Mouse (Mus musculus): ENCODE data around the gene Gm44805. TPM values are rescaled to one million over a fixed set of nuclear protein-coding genes. Genes with fewer than 3 reads are reported as not detected.

Gm44805 gene
- polyA plus RNA-seq, 1 experiment, result not detected

GRCm38 (mm10) chr7:19686521-19686920 is 5.3 kb upstream of the Gm44805 start:
- WGBS, result 88% methylated on average over 6 of the region's 6 CpGs
- TF ChIP-seq CTCF (IDR thresholded peaks at IDR 0.05; ENCODE audit: insufficient read depth, low read depth, low read length) (no peak), POLR2A (IDR thresholded peaks at IDR 0.05; ENCODE audit: insufficient read depth, low read depth, low read length) (no peak)
- H3K4me1 ChIP-seq (ENCODE audit: control insufficient read depth, insufficient read depth, low read length), result no peaks in the 10 kb centered on the region
- no peak overlapping the region for H3K4me3 ChIP-seq (ENCODE audit: insufficient read depth, low read depth, low read length)
- H3K27ac ChIP-seq (ENCODE audit: insufficient read depth, low read depth, low read length), result no peak overlapping the region

- H3K4me3 ChIP-seq (ENCODE audit: insufficient read depth, low read depth, low read length), result no peak overlapping the region
- WGBS, result 74% methylated on average over 4 of the region's 4 CpGs
- TF ChIP-seq POLR2A (IDR thresholded peaks at IDR 0.05; ENCODE audit: insufficient read depth, low read depth, low read length), result no peak
- no peak for TF ChIP-seq CTCF (IDR thresholded peaks at IDR 0.05; ENCODE audit: insufficient read depth, low read depth, low read length)
- H3K27ac ChIP-seq (ENCODE audit: insufficient read depth, low read depth, low read length), result no peak overlapping the region
- H3K4me1 ChIP-seq (ENCODE audit: control insufficient read depth, insufficient read depth, low read length), result no peaks in the 10 kb centered on the region
Observed at GRCm38 (mm10) chr7:19685374-19685773, 4.2 kb upstream of the Gm44805 start.

GRCm38 (mm10) chr7:19683771-19684201 is 2.6 kb upstream of the Gm44805 start:
- H3K27ac ChIP-seq (ENCODE audit: insufficient read depth, low read depth, low read length), result no peak overlapping the region
- no peak overlapping the region for H3K4me3 ChIP-seq (ENCODE audit: insufficient read depth, low read depth, low read length)
- H3K4me1 ChIP-seq (ENCODE audit: control insufficient read depth, insufficient read depth, low read length), result no peaks in the 10 kb centered on the region
- 94% methylated on average over 6 of the region's 6 CpGs for WGBS
- TF ChIP-seq CTCF (IDR thresholded peaks at IDR 0.05; ENCODE audit: insufficient read depth, low read depth, low read length), result no peak
- no peak for TF ChIP-seq POLR2A (IDR thresholded peaks at IDR 0.05; ENCODE audit: insufficient read depth, low read depth, low read length)

GRCm38 (mm10) chr7:19682979-19683378 is 1.8 kb upstream of the Gm44805 start:
- Histone ChIP-seq H3K4me3 (ENCODE audit: insufficient read depth, low read depth, low read length) (no peak overlapping the region), H3K27ac (ENCODE audit: insufficient read depth, low read depth, low read length) (no peak overlapping the region), H3K4me1 (ENCODE audit: control insufficient read depth, insufficient read depth, low read length) (no peaks in the 10 kb centered on the region)
- TF ChIP-seq CTCF (IDR thresholded peaks at IDR 0.05; ENCODE audit: insufficient read depth, low read depth, low read length) (no peak), POLR2A (IDR thresholded peaks at IDR 0.05; ENCODE audit: insufficient read depth, low read depth, low read length) (no peak)
- 80% methylated on average over 3 of the region's 3 CpGs for WGBS

- no peak for TF ChIP-seq POLR2A (IDR thresholded peaks at IDR 0.05; ENCODE audit: insufficient read depth, low read depth, low read length)
- TF ChIP-seq CTCF (IDR thresholded peaks at IDR 0.05; ENCODE audit: insufficient read depth, low read depth, low read length), result no peak
- 91% methylated on average over 2 of the region's 2 CpGs for WGBS
- Histone ChIP-seq H3K27ac (ENCODE audit: insufficient read depth, low read depth, low read length) (no peak overlapping the region), H3K4me1 (ENCODE audit: control insufficient read depth, insufficient read depth, low read length) (no peaks in the 10 kb centered on the region), H3K4me3 (ENCODE audit: insufficient read depth, low read depth, low read length) (no peak overlapping the region)
Observed at GRCm38 (mm10) chr7:19680702-19681101, 521 bp downstream of the Gm44805 start.

- 87% methylated on average over 3 of the region's 3 CpGs for WGBS
- H3K4me1 ChIP-seq (ENCODE audit: control insufficient read depth, insufficient read depth, low read length), result no peaks in the 10 kb centered on the region
- no peak overlapping the region for H3K27ac ChIP-seq (ENCODE audit: insufficient read depth, low read depth, low read length)
- no peak for TF ChIP-seq CTCF (IDR thresholded peaks at IDR 0.05; ENCODE audit: insufficient read depth, low read depth, low read length)
- no peak for TF ChIP-seq POLR2A (IDR thresholded peaks at IDR 0.05; ENCODE audit: insufficient read depth, low read depth, low read length)
- no peak overlapping the region for H3K4me3 ChIP-seq (ENCODE audit: insufficient read depth, low read depth, low read length)
Observed at GRCm38 (mm10) chr7:19678901-19679300, 2.3 kb downstream of the Gm44805 start.

- WGBS, result 87% methylated on average over 8 of the region's 8 CpGs
- no peak for TF ChIP-seq POLR2A (IDR thresholded peaks at IDR 0.05; ENCODE audit: insufficient read depth, low read depth, low read length)
- no peak for TF ChIP-seq CTCF (IDR thresholded peaks at IDR 0.05; ENCODE audit: insufficient read depth, low read depth, low read length)
- Histone ChIP-seq H3K4me3 (ENCODE audit: insufficient read depth, low read depth, low read length) (no peak within 1 kb of the TSS), H3K4me1 (ENCODE audit: control insufficient read depth, insufficient read depth, low read length) (peaks cover 4% of the 10 kb centered on the region; the same call in 1 of the 2 replicates), H3K27ac (ENCODE audit: insufficient read depth, low read depth, low read length) (no peak within 1 kb of the TSS)
Observed at GRCm38 (mm10) chr7:19677872-19678271, 3.4 kb downstream of the Gm44805 start, which contains the start of gene Apoc2. TSS of gene Apoc2 (minus strand) at chr7:19677941.

GRCm38 (mm10) chr7:19676662-19677061 is 4.6 kb downstream of the Gm44805 start:
- 88% methylated on average over 1 of the region's 1 CpGs for WGBS
- Histone ChIP-seq H3K4me3 (ENCODE audit: insufficient read depth, low read depth, low read length) (no peak overlapping the region), H3K4me1 (ENCODE audit: control insufficient read depth, insufficient read depth, low read length) (peaks cover 4% of the 10 kb centered on the region; the same call in 1 of the 2 replicates), H3K27ac (ENCODE audit: insufficient read depth, low read depth, low read length) (no peak overlapping the region)
- TF ChIP-seq POLR2A (IDR thresholded peaks at IDR 0.05; ENCODE audit: insufficient read depth, low read depth, low read length) (no peak), CTCF (IDR thresholded peaks at IDR 0.05; ENCODE audit: insufficient read depth, low read depth, low read length) (no peak)

GRCm38 (mm10) chr7:19675824-19676223 is 5.4 kb downstream of the Gm44805 start:
- 85% methylated on average over 10 of the region's 10 CpGs for WGBS
- H3K4me3 ChIP-seq (ENCODE audit: insufficient read depth, low read depth, low read length), result no peak overlapping the region
- no peak overlapping the region for H3K27ac ChIP-seq (ENCODE audit: insufficient read depth, low read depth, low read length)
- peaks cover 4% of the 10 kb centered on the region; the same call in 1 of the 2 replicates for H3K4me1 ChIP-seq (ENCODE audit: control insufficient read depth, insufficient read depth, low read length)
- TF ChIP-seq POLR2A (IDR thresholded peaks at IDR 0.05; ENCODE audit: insufficient read depth, low read depth, low read length) (no peak), CTCF (IDR thresholded peaks at IDR 0.05; ENCODE audit: insufficient read depth, low read depth, low read length) (no peak)

Data from olfactory bulb, adult 2 months (tissue).